Mouse (Mus musculus) heart, embryonic 16.5 days (tissue): ENCODE measurements around the gene Slc22a12. TPM values are rescaled to one million over a fixed set of nuclear protein-coding genes. Genes with fewer than 3 reads are reported as not detected.

Source experiments
- ATAC-seq: fragments of 200-750 bp; cut with Nextera tagmentation; replicated peaks from 2 replicates; pipeline ENCODE4 v1.8.0; 2017; ENCODE audit warnings: moderate number of reproducible peaks; ENCODE audit not compliant: insufficient read depth, low FRiP score; ENCODE audit errors: extremely low read depth
- H3K27ac ChIP-seq: fragments of 300-500 bp; sonication (generic); 2 replicates; pipeline ENCODE4 v1.5.1; 2014; ENCODE audit warnings: mild to moderate bottlenecking, low read length, control low read depth, moderate library complexity
- H3K27me3 ChIP-seq: fragments of 300-500 bp; sonication (generic); 2 replicates; pipeline ENCODE4 v1.6.1; 2014; ENCODE audit warnings: low read length, mixed read lengths; ENCODE audit not compliant: control insufficient read depth, insufficient read depth
- H3K36me3 ChIP-seq: fragments of 300-500 bp; sonication (generic); 2 replicates; pipeline ENCODE4 v1.6.1; 2014; ENCODE audit not compliant: control insufficient read depth, insufficient read depth
- H3K4me1 ChIP-seq: fragments of 300-500 bp; sonication (generic); 2 replicates; pipeline ENCODE4 v1.6.1; 2014; ENCODE audit warnings: low read length, mixed read lengths; ENCODE audit not compliant: control insufficient read depth, insufficient read depth
- H3K4me2 ChIP-seq: fragments of 300-500 bp; sonication (generic); 2 replicates; pipeline ENCODE4 v1.6.1; 2014; ENCODE audit warnings: low read depth, mild to moderate bottlenecking, control low read depth, low read length
- H3K4me3 ChIP-seq: fragments of 300-500 bp; sonication (generic); 2 replicates; pipeline ENCODE4 v1.5.1; 2014; ENCODE audit warnings: mild to moderate bottlenecking, control low read depth, low read length
- H3K9ac ChIP-seq: fragments of 300-500 bp; sonication (generic); 2 replicates; pipeline ENCODE4 v1.6.1; 2014; ENCODE audit warnings: low read length, control low read depth
- H3K9me3 ChIP-seq: fragments of 300-500 bp; sonication (generic); replicated peaks from 2 replicates; pipeline ENCODE4 v1.6.1; 2016; ENCODE audit warnings: low read length; ENCODE audit not compliant: control insufficient read depth
- WGBS: fragments of 180-500 bp; shearing (Covaris S2); extraction: QIAGEN DNeasy Blood & Tissue Kit; methylation state at CpG from one replicate; pipeline ENCODE4 v1.1.7; 2014; 5-methylcytosine and 5-hydroxymethylcytosine counted together
- polyA plus RNA-seq: library from polyadenylated mRNA; unstranded; fragments of >200 nt; fragmentation: Nextera tagmentation; extraction: Ambion mirVana; gene quantifications from 2 replicates; pipeline ENCODE4 v1.2.1, GENCODE M21; 2015

Gene Slc22a12
- polyA plus RNA-seq, result not detected in 2 replicates

GRCm38 (mm10) chr19:6542367-6543034 lies at the start of gene Slc22a12:
Gene Slc22a12 (minus strand): TSS chr19:6543032.
- no peak within 1 kb of the TSS for H3K27ac ChIP-seq
- H3K9ac ChIP-seq, result no peak within 1 kb of the TSS
- H3K9me3 ChIP-seq, result no peaks in the 10 kb centered on the region
- no peaks in the 10 kb centered on the region for H3K4me1 ChIP-seq
- no peak for ATAC-seq
- H3K36me3 ChIP-seq, result no peaks in the 10 kb centered on the region
- H3K27me3 ChIP-seq, result no peaks in the 10 kb centered on the region
- no peak within 1 kb of the TSS for H3K4me2 ChIP-seq
- WGBS, result 87% methylated on average over 16 of the region's 16 CpGs
- H3K4me3 ChIP-seq, result no peak within 1 kb of the TSS

- WGBS, result 30% methylated on average over 4 of the region's 4 CpGs
- no peak overlapping the region for H3K4me3 ChIP-seq
- H3K9ac ChIP-seq, result no peak overlapping the region
- no peaks in the 10 kb centered on the region for H3K9me3 ChIP-seq
- no peak overlapping the region for H3K27ac ChIP-seq
- H3K4me2 ChIP-seq, result no peak overlapping the region
- ATAC-seq, result no peak
- H3K4me1 ChIP-seq, result no peaks in the 10 kb centered on the region
- H3K36me3 ChIP-seq, result no peaks in the 10 kb centered on the region
- H3K27me3 ChIP-seq, result no peaks in the 10 kb centered on the region
Measured at GRCm38 (mm10) chr19:6572001-6572400, 29.2 kb upstream of the Slc22a12 start.

GRCm38 (mm10) chr19:6571476-6571875 lies 28.6 kb upstream of the Slc22a12 start:
- no peak overlapping the region for H3K4me3 ChIP-seq
- no peaks in the 10 kb centered on the region for H3K36me3 ChIP-seq
- no peaks in the 10 kb centered on the region for H3K9me3 ChIP-seq
- no peaks in the 10 kb centered on the region for H3K27me3 ChIP-seq
- no peaks in the 10 kb centered on the region for H3K4me1 ChIP-seq
- H3K4me2 ChIP-seq, result no peak overlapping the region
- no peak overlapping the region for H3K27ac ChIP-seq
- WGBS, result 64% methylated on average over 5 of the region's 5 CpGs
- no peak for ATAC-seq
- no peak overlapping the region for H3K9ac ChIP-seq

GRCm38 (mm10) chr19:6569561-6569960 lies 26.7 kb upstream of the Slc22a12 start:
- no peak for ATAC-seq
- H3K9me3 ChIP-seq, result no peaks in the 10 kb centered on the region
- no peaks in the 10 kb centered on the region for H3K4me1 ChIP-seq
- H3K9ac ChIP-seq, result no peak overlapping the region
- no peaks in the 10 kb centered on the region for H3K36me3 ChIP-seq
- no peak overlapping the region for H3K4me3 ChIP-seq
- H3K27ac ChIP-seq, result no peak overlapping the region
- WGBS, result 43% methylated on average over 5 of the region's 5 CpGs
- no peak overlapping the region for H3K4me2 ChIP-seq
- H3K27me3 ChIP-seq, result no peaks in the 10 kb centered on the region

GRCm38 (mm10) chr19:6569021-6569420 lies 26.2 kb upstream of the Slc22a12 start:
- 74% methylated on average over 5 of the region's 5 CpGs for WGBS
- H3K4me3 ChIP-seq, result no peak overlapping the region
- ATAC-seq, result no peak

GRCm38 (mm10) chr19:6566450-6566849 lies 23.6 kb upstream of the Slc22a12 start:
- Histone ChIP-seq H3K36me3 (no peaks in the 10 kb centered on the region), H3K27ac (no peak overlapping the region), H3K27me3 (no peaks in the 10 kb centered on the region), H3K4me3 (no peak overlapping the region), H3K4me2 (no peak overlapping the region), H3K9ac (no peak overlapping the region), H3K9me3 (no peaks in the 10 kb centered on the region), H3K4me1 (no peaks in the 10 kb centered on the region)
- no peak for ATAC-seq
- WGBS, result 84% methylated on average over 2 of the region's 2 CpGs

More at GRCm38 (mm10) chr19:6569021-6569420, 26.2 kb upstream of the Slc22a12 start:
- Histone ChIP-seq H3K36me3 (no peaks in the 10 kb centered on the region), H3K27me3 (no peaks in the 10 kb centered on the region), H3K27ac (no peak overlapping the region), H3K4me1 (no peaks in the 10 kb centered on the region), H3K4me2 (no peak overlapping the region), H3K9me3 (no peaks in the 10 kb centered on the region), H3K9ac (no peak overlapping the region)

GRCm38 (mm10) chr19:6565136-6565535 lies 22.3 kb upstream of the Slc22a12 start:
- no peak overlapping the region for H3K27ac ChIP-seq
- whole genome bisulfite sequencing, result 79% methylated on average over 6 of the region's 6 CpGs

GRCm38 (mm10) chr19:6560246-6560815 lies 17.5 kb upstream of the Slc22a12 start:
- H3K27me3 ChIP-seq, result no peaks in the 10 kb centered on the region
- no peaks in the 10 kb centered on the region for H3K36me3 ChIP-seq
- no peak for ATAC-seq
- H3K4me2 ChIP-seq, result no peak overlapping the region
- no peak overlapping the region for H3K4me3 ChIP-seq
- H3K9me3 ChIP-seq, result no peaks in the 10 kb centered on the region
- no peaks in the 10 kb centered on the region for H3K4me1 ChIP-seq
- WGBS, result 78% methylated on average over 7 of the region's 7 CpGs
- no peak overlapping the region for H3K27ac ChIP-seq
- H3K9ac ChIP-seq, result no peak overlapping the region

More at GRCm38 (mm10) chr19:6565136-6565535, 22.3 kb upstream of the Slc22a12 start:
- Histone ChIP-seq H3K36me3 (no peaks in the 10 kb centered on the region), H3K9me3 (no peaks in the 10 kb centered on the region), H3K27me3 (no peaks in the 10 kb centered on the region), H3K4me1 (no peaks in the 10 kb centered on the region), H3K4me3 (no peak overlapping the region), H3K9ac (no peak overlapping the region), H3K4me2 (no peak overlapping the region)
- ATAC-seq, result no peak

- no peaks in the 10 kb centered on the region for H3K27me3 ChIP-seq
- no peaks in the 10 kb centered on the region for H3K36me3 ChIP-seq
- H3K9me3 ChIP-seq, result no peaks in the 10 kb centered on the region
- H3K4me1 ChIP-seq, result no peaks in the 10 kb centered on the region
- no peak overlapping the region for H3K4me3 ChIP-seq
- no peak overlapping the region for H3K4me2 ChIP-seq
- 64% methylated on average over 4 of the region's 4 CpGs for WGBS
- ATAC-seq, result no peak
- no peak overlapping the region for H3K9ac ChIP-seq
- H3K27ac ChIP-seq, result no peak overlapping the region
Measured at GRCm38 (mm10) chr19:6559576-6559975, 16.7 kb upstream of the Slc22a12 start.
